Mouse (Mus musculus): ENCODE measurements at regions not wholly inside any gene's neighbourhood (a gene's known extent, or its start where the extent isn't known, plus 50 kb on each side); places are given as distances from the start of the nearest gene placed in this dataset.

- no peak for ATAC-seq
- TF ChIP-seq CTCF (IDR thresholded peaks at IDR 0.05; ENCODE audit: low read depth) = no peak
- H3K9me3 ChIP-seq (ENCODE audit: control insufficient read depth) = no peaks in the 10 kb centered on the region
- no peak overlapping the region for H3K4me3 ChIP-seq (ENCODE audit: low read depth, low read length)
- no peak overlapping the region for H3K9ac ChIP-seq (ENCODE audit: low read depth, low read length)
- WGBS = 78% methylated on average over 3 of the region's 3 CpGs
- no peaks in the 10 kb centered on the region for H3K27me3 ChIP-seq (replicated peaks; ENCODE audit: control insufficient read depth, insufficient read depth, low read length)
- no peaks in the 10 kb centered on the region for H3K4me1 ChIP-seq (replicated peaks; ENCODE audit: control insufficient read depth, insufficient read depth, low read length)
- no peak overlapping the region for H3K4me2 ChIP-seq (replicated peaks; ENCODE audit: low read depth)
- H3K36me3 ChIP-seq (ENCODE audit: control insufficient read depth, insufficient read depth) = no peaks in the 10 kb centered on the region
- H3K27ac ChIP-seq (ENCODE audit: low read depth, low read length) = no peak overlapping the region
These were observed 796.0 kb downstream of the Cypt12 start for GRCm38 (mm10) chr3:18744216-18744615.

GRCm38 (mm10) chr3:18746206-18746605 is 798.0 kb downstream of the Cypt12 start:
- Histone ChIP-seq H3K4me2 (replicated peaks; ENCODE audit: low read depth) (no peak overlapping the region), H3K36me3 (ENCODE audit: control insufficient read depth, insufficient read depth) (no peaks in the 10 kb centered on the region), H3K9me3 (ENCODE audit: control insufficient read depth) (no peaks in the 10 kb centered on the region), H3K9ac (ENCODE audit: low read depth, low read length) (no peak overlapping the region), H3K4me3 (ENCODE audit: low read depth, low read length) (no peak overlapping the region), H3K27me3 (replicated peaks; ENCODE audit: control insufficient read depth, insufficient read depth, low read length) (no peaks in the 10 kb centered on the region), H3K27ac (ENCODE audit: low read depth, low read length) (no peak overlapping the region), H3K4me1 (replicated peaks; ENCODE audit: control insufficient read depth, insufficient read depth, low read length) (no peaks in the 10 kb centered on the region)
- no peak for TF ChIP-seq CTCF (IDR thresholded peaks at IDR 0.05; ENCODE audit: low read depth)
- ATAC-seq = no peak

- no peak for ATAC-seq
These were observed 798.7 kb downstream of the Cypt12 start for GRCm38 (mm10) chr3:18746898-18747297.

GRCm38 (mm10) chr3:18751660-18752259 is 803.5 kb downstream of the Cypt12 start:
- Histone ChIP-seq H3K27me3 (replicated peaks; ENCODE audit: control insufficient read depth, insufficient read depth, low read length) (no peaks in the 10 kb centered on the region), H3K4me3 (ENCODE audit: low read depth, low read length) (no peak overlapping the region), H3K9me3 (ENCODE audit: control insufficient read depth) (no peaks in the 10 kb centered on the region), H3K9ac (ENCODE audit: low read depth, low read length) (no peak overlapping the region), H3K36me3 (ENCODE audit: control insufficient read depth, insufficient read depth) (no peaks in the 10 kb centered on the region), H3K4me1 (replicated peaks; ENCODE audit: control insufficient read depth, insufficient read depth, low read length) (no peaks in the 10 kb centered on the region), H3K4me2 (replicated peaks; ENCODE audit: low read depth) (no peak overlapping the region), H3K27ac (ENCODE audit: low read depth, low read length) (no peak overlapping the region)
- TF ChIP-seq CTCF (IDR thresholded peaks at IDR 0.05; ENCODE audit: low read depth) = no peak
- 88% methylated on average over 6 of the region's 6 CpGs for WGBS
- ATAC-seq = no peak

More at GRCm38 (mm10) chr3:18746898-18747297, 798.7 kb downstream of the Cypt12 start:
- no peak overlapping the region for H3K4me3 ChIP-seq (ENCODE audit: low read depth, low read length)
- H3K4me2 ChIP-seq (replicated peaks; ENCODE audit: low read depth) = no peak overlapping the region
- H3K9ac ChIP-seq (ENCODE audit: low read depth, low read length) = no peak overlapping the region
- no peaks in the 10 kb centered on the region for H3K36me3 ChIP-seq (ENCODE audit: control insufficient read depth, insufficient read depth)
- no peaks in the 10 kb centered on the region for H3K27me3 ChIP-seq (replicated peaks; ENCODE audit: control insufficient read depth, insufficient read depth, low read length)
- no peak for TF ChIP-seq CTCF (IDR thresholded peaks at IDR 0.05; ENCODE audit: low read depth)
- H3K9me3 ChIP-seq (ENCODE audit: control insufficient read depth) = no peaks in the 10 kb centered on the region
- H3K27ac ChIP-seq (ENCODE audit: low read depth, low read length) = no peak overlapping the region
- no peaks in the 10 kb centered on the region for H3K4me1 ChIP-seq (replicated peaks; ENCODE audit: control insufficient read depth, insufficient read depth, low read length)
- 66% methylated on average over 2 of the region's 2 CpGs for WGBS

- Histone ChIP-seq H3K4me1 (replicated peaks; ENCODE audit: control insufficient read depth, insufficient read depth, low read length) (no peaks in the 10 kb centered on the region), H3K27ac (ENCODE audit: low read depth, low read length) (no peak overlapping the region), H3K27me3 (replicated peaks; ENCODE audit: control insufficient read depth, insufficient read depth, low read length) (no peaks in the 10 kb centered on the region), H3K36me3 (ENCODE audit: control insufficient read depth, insufficient read depth) (no peaks in the 10 kb centered on the region), H3K4me3 (ENCODE audit: low read depth, low read length) (no peak overlapping the region), H3K9me3 (ENCODE audit: control insufficient read depth) (no peaks in the 10 kb centered on the region), H3K4me2 (replicated peaks; ENCODE audit: low read depth) (no peak overlapping the region), H3K9ac (ENCODE audit: low read depth, low read length) (no peak overlapping the region)
- TF ChIP-seq CTCF (IDR thresholded peaks at IDR 0.05; ENCODE audit: low read depth) = no peak
- WGBS = 86% methylated on average over 3 of the region's 3 CpGs
- ATAC-seq = no peak
These were observed 816.3 kb downstream of the Cypt12 start for GRCm38 (mm10) chr3:18764301-18765078.

GRCm38 (mm10) chr3:18778481-18778880 is 830.3 kb downstream of the Cypt12 start:
- H3K27ac ChIP-seq (ENCODE audit: low read depth, low read length) = no peak overlapping the region
- ATAC-seq = no peak
- no peak for TF ChIP-seq CTCF (IDR thresholded peaks at IDR 0.05; ENCODE audit: low read depth)
- no peak overlapping the region for H3K4me2 ChIP-seq (replicated peaks; ENCODE audit: low read depth)
- H3K4me3 ChIP-seq (ENCODE audit: low read depth, low read length) = no peak overlapping the region
- no peaks in the 10 kb centered on the region for H3K36me3 ChIP-seq (ENCODE audit: control insufficient read depth, insufficient read depth)
- no peaks in the 10 kb centered on the region for H3K4me1 ChIP-seq (replicated peaks; ENCODE audit: control insufficient read depth, insufficient read depth, low read length)
- H3K9me3 ChIP-seq (ENCODE audit: control insufficient read depth) = no peaks in the 10 kb centered on the region
- no peaks in the 10 kb centered on the region for H3K27me3 ChIP-seq (replicated peaks; ENCODE audit: control insufficient read depth, insufficient read depth, low read length)
- no peak overlapping the region for H3K9ac ChIP-seq (ENCODE audit: low read depth, low read length)
- 66% methylated on average over 1 of the region's 1 CpGs for WGBS
